Mouse (Mus musculus): ENCODE data around the gene Mmp11. TPM values are rescaled to one million over a fixed set of nuclear protein-coding genes. Genes with fewer than 3 reads are reported as not detected.
A peak's percentile ranks its signal among the peaks of the same experiment; 100 is the strongest.

Mmp11 gene
- polyA plus RNA-seq, 1 experiment from 2014 or later: 8.7 TPM

- no peak for TF ChIP-seq CTCF (IDR thresholded peaks at IDR 0.05; ENCODE audit: low read depth)
- peak within 1 kb of the TSS; percentile 82 for H3K4me2 ChIP-seq (replicated peaks; ENCODE audit: low read depth)
- H3K4me1 ChIP-seq (replicated peaks; ENCODE audit: control insufficient read depth, insufficient read depth, low read length): 0 out of 2 replicates have a peak, but pooled peaks cover 3% of the 10 kb centered on the region
- H3K4me3 ChIP-seq (ENCODE audit: low read depth, low read length): peak within 1 kb of the TSS; percentile 100
- H3K27me3 ChIP-seq (replicated peaks; ENCODE audit: control insufficient read depth, insufficient read depth, low read length): no peaks in the 10 kb centered on the region
- H3K36me3 ChIP-seq (ENCODE audit: control insufficient read depth, insufficient read depth): peaks cover 27% of the 10 kb centered on the region
- H3K9me3 ChIP-seq (ENCODE audit: control insufficient read depth): no peaks in the 10 kb centered on the region
- under 1% methylated on average over 76 of the region's 76 CpGs for WGBS
- peak; percentile 90 for ATAC-seq
- peak within 1 kb of the TSS; percentile 88 for H3K27ac ChIP-seq (ENCODE audit: low read depth, low read length)
- H3K9ac ChIP-seq (ENCODE audit: low read depth, low read length): peak within 1 kb of the TSS; percentile 86
These were observed 15.1 kb downstream of the Mmp11 start, which contains the start of gene Smarcb1 for GRCm38 (mm10) chr10:75921026-75921725. Gene Smarcb1 (minus strand): TSS chr10:75921617.

GRCm38 (mm10) chr10:75919026-75919425 lies 17.3 kb downstream of the Mmp11 start:
- no peak overlapping the region for H3K27ac ChIP-seq (ENCODE audit: low read depth, low read length)
- no peak overlapping the region for H3K9ac ChIP-seq (ENCODE audit: low read depth, low read length)
- no peak for TF ChIP-seq CTCF (IDR thresholded peaks at IDR 0.05; ENCODE audit: low read depth)
- H3K4me1 ChIP-seq (replicated peaks; ENCODE audit: control insufficient read depth, insufficient read depth, low read length): 0 out of 2 replicates have a peak, but pooled peaks cover 3% of the 10 kb centered on the region
- H3K36me3 ChIP-seq (ENCODE audit: control insufficient read depth, insufficient read depth): peaks cover 29% of the 10 kb centered on the region
- 78% methylated on average over 5 of the region's 5 CpGs for WGBS
- no peaks in the 10 kb centered on the region for H3K27me3 ChIP-seq (replicated peaks; ENCODE audit: control insufficient read depth, insufficient read depth, low read length)
- ATAC-seq: no peak
- no peak overlapping the region for H3K4me2 ChIP-seq (replicated peaks; ENCODE audit: low read depth)
- no peak overlapping the region for H3K4me3 ChIP-seq (ENCODE audit: low read depth, low read length)
- no peaks in the 10 kb centered on the region for H3K9me3 ChIP-seq (ENCODE audit: control insufficient read depth)

GRCm38 (mm10) chr10:75916840-75917239 lies 19.5 kb downstream of the Mmp11 start:
- TF ChIP-seq CTCF (IDR thresholded peaks at IDR 0.05; ENCODE audit: low read depth): no peak
- 85% methylated on average over 8 of the region's 8 CpGs for WGBS
- 0 out of 2 replicates have a peak, but pooled peaks cover under 1% of the 10 kb centered on the region for H3K4me1 ChIP-seq (replicated peaks; ENCODE audit: control insufficient read depth, insufficient read depth, low read length)
- peaks cover 33% of the 10 kb centered on the region for H3K36me3 ChIP-seq (ENCODE audit: control insufficient read depth, insufficient read depth)
- H3K27me3 ChIP-seq (replicated peaks; ENCODE audit: control insufficient read depth, insufficient read depth, low read length): no peaks in the 10 kb centered on the region
- no peak overlapping the region for H3K9ac ChIP-seq (ENCODE audit: low read depth, low read length)
- H3K4me3 ChIP-seq (ENCODE audit: low read depth, low read length): no peak overlapping the region
- no peak overlapping the region for H3K27ac ChIP-seq (ENCODE audit: low read depth, low read length)
- no peak overlapping the region for H3K4me2 ChIP-seq (replicated peaks; ENCODE audit: low read depth)
- no peaks in the 10 kb centered on the region for H3K9me3 ChIP-seq (ENCODE audit: control insufficient read depth)
- ATAC-seq: no peak

- H3K4me2 ChIP-seq (replicated peaks; ENCODE audit: low read depth): no peak overlapping the region
- no peaks in the 10 kb centered on the region for H3K4me1 ChIP-seq (replicated peaks; ENCODE audit: control insufficient read depth, insufficient read depth, low read length)
- H3K9ac ChIP-seq (ENCODE audit: low read depth, low read length): no peak overlapping the region
- no peak for ATAC-seq
- TF ChIP-seq CTCF (IDR thresholded peaks at IDR 0.05; ENCODE audit: low read depth): no peak
- peaks cover 45% of the 10 kb centered on the region for H3K36me3 ChIP-seq (ENCODE audit: control insufficient read depth, insufficient read depth)
- WGBS: 76% methylated on average over 7 of the region's 7 CpGs
- no peaks in the 10 kb centered on the region for H3K9me3 ChIP-seq (ENCODE audit: control insufficient read depth)
- H3K27me3 ChIP-seq (replicated peaks; ENCODE audit: control insufficient read depth, insufficient read depth, low read length): no peaks in the 10 kb centered on the region
- H3K27ac ChIP-seq (ENCODE audit: low read depth, low read length): no peak overlapping the region
- H3K4me3 ChIP-seq (ENCODE audit: low read depth, low read length): no peak overlapping the region
These were observed 20.7 kb downstream of the Mmp11 start for GRCm38 (mm10) chr10:75915557-75915956.

GRCm38 (mm10) chr10:75913013-75913589 lies 23.2 kb downstream of the Mmp11 start:
- no peak overlapping the region for H3K4me3 ChIP-seq (ENCODE audit: low read depth, low read length)
- 68% methylated on average over 6 of the region's 6 CpGs for WGBS
- no peak overlapping the region for H3K4me2 ChIP-seq (replicated peaks; ENCODE audit: low read depth)
- peaks cover 61% of the 10 kb centered on the region for H3K36me3 ChIP-seq (ENCODE audit: control insufficient read depth, insufficient read depth)
- H3K9me3 ChIP-seq (ENCODE audit: control insufficient read depth): no peaks in the 10 kb centered on the region
- H3K27ac ChIP-seq (ENCODE audit: low read depth, low read length): no peak overlapping the region
- TF ChIP-seq CTCF (IDR thresholded peaks at IDR 0.05; ENCODE audit: low read depth): no peak
- no peaks in the 10 kb centered on the region for H3K4me1 ChIP-seq (replicated peaks; ENCODE audit: control insufficient read depth, insufficient read depth, low read length)
- no peaks in the 10 kb centered on the region for H3K27me3 ChIP-seq (replicated peaks; ENCODE audit: control insufficient read depth, insufficient read depth, low read length)
- H3K9ac ChIP-seq (ENCODE audit: low read depth, low read length): no peak overlapping the region
- ATAC-seq: no peak

GRCm38 (mm10) chr10:75910698-75911097 lies 25.6 kb downstream of the Mmp11 start:
- 89% methylated on average over 2 of the region's 2 CpGs for WGBS
- no peaks in the 10 kb centered on the region for H3K9me3 ChIP-seq (ENCODE audit: control insufficient read depth)
- no peak overlapping the region for H3K4me2 ChIP-seq (replicated peaks; ENCODE audit: low read depth)
- no peak for ATAC-seq
- no peak overlapping the region for H3K27ac ChIP-seq (ENCODE audit: low read depth, low read length)
- H3K9ac ChIP-seq (ENCODE audit: low read depth, low read length): no peak overlapping the region
- H3K4me3 ChIP-seq (ENCODE audit: low read depth, low read length): no peak overlapping the region
- peaks cover 63% of the 10 kb centered on the region for H3K36me3 ChIP-seq (ENCODE audit: control insufficient read depth, insufficient read depth)
- no peak for TF ChIP-seq CTCF (IDR thresholded peaks at IDR 0.05; ENCODE audit: low read depth)
- H3K4me1 ChIP-seq (replicated peaks; ENCODE audit: control insufficient read depth, insufficient read depth, low read length): no peaks in the 10 kb centered on the region
- H3K27me3 ChIP-seq (replicated peaks; ENCODE audit: control insufficient read depth, insufficient read depth, low read length): no peaks in the 10 kb centered on the region
